Mouse (Mus musculus): Measurements from ENCODE around the gene Mrpl34.

- TF ChIP-seq CTCF (IDR thresholded peaks at IDR 0.05 in 2 of 3, conservative IDR thresholded peaks at IDR 0.05 in 1 of 3; ENCODE audit: control insufficient read depth in 1 of 3, insufficient read depth in 1 of 3, low read depth in 2 of 3, low read length in 3 of 3, poor library complexity in 1 of 3, severe bottlenecking in 1 of 3): no peak
- no peak for TF ChIP-seq TAL1 (IDR thresholded peaks at IDR 0.05; ENCODE audit: low read length)
- TF ChIP-seq UBTF (IDR thresholded peaks at IDR 0.05; ENCODE audit: borderline replicate concordance, insufficient read depth, low read depth, low read length): no peak
- no peak for TF ChIP-seq POLR2AphosphoS2 (IDR thresholded peaks at IDR 0.05; ENCODE audit: low read length)
- TF ChIP-seq ELF1 (IDR thresholded peaks at IDR 0.05; ENCODE audit: low read depth, low read length): no peak
- TF ChIP-seq HCFC1 (IDR thresholded peaks at IDR 0.05; ENCODE audit: low read depth, low read length): no peak
- no peak for TF ChIP-seq E2F4 (IDR thresholded peaks at IDR 0.05; ENCODE audit: borderline replicate concordance, low read depth, low read length)
- no peak for TF ChIP-seq ZMIZ1 (IDR thresholded peaks at IDR 0.05; ENCODE audit: low read depth, low read length)
- TF ChIP-seq TCF12 (IDR thresholded peaks at IDR 0.05; ENCODE audit: low read depth, low read length): no peak
- no peak for TF ChIP-seq USF1 (IDR thresholded peaks at IDR 0.05; ENCODE audit: low read depth, low read length)
- no peak for TF ChIP-seq MEF2A (IDR thresholded peaks at IDR 0.05; ENCODE audit: extremely low read depth, insufficient replicate concordance, low read depth, low read length, poor library complexity, severe bottlenecking)
- no peak for TF ChIP-seq SMC3 (IDR thresholded peaks at IDR 0.05; ENCODE audit: low read depth, low read length)
- no peak for TF ChIP-seq POLR2AphosphoS5 (IDR thresholded peaks at IDR 0.05; ENCODE audit: borderline replicate concordance, low read depth, low read length)
These were observed 6.1 kb downstream of the Mrpl34 start for GRCm38 (mm10) chr8:71470913-71471255.
